In the genomic region with DNA sequence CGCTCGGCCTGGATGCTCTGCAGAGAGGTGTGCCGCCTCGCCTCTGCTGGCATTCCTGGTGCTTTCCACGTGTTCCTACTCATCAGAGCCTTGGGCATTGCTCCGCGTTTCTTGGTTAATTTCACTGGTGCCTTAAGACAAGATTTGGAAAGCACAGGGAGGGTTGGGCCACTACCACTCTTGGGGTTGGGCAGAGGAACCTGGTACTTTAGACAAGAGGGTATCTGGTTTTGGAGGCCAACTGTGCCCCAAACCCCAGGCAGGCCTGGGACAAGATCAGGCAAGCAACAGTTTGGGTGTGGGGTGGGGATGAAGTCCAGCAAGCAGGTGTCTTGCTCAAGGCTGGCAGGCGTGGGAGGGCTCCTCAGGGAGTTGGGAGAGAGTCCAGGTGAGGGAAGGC, we compare ENCODE assay signal across 20 mouse cellular contexts.
A peak's percentile ranks its signal among the peaks of the same experiment; 100 is the strongest.
DNase-seq lines count a peak whose midpoint lies in the region; ATAC-seq and TF ChIP-seq lines count a peak whose summit lies in the region.
"Had no signal": no experiment of that assay in that cellular context is flagged by ENCODE, and none has a peak within 500 bp of the region (broad histone marks: within the 10 kb centered on the region; RNA-seq: fewer than 3 reads in every experiment).

No protein-coding gene starts in this region.

- peak; percentile 61 for DNase-seq in midbrain, embryonic 11.5 days (ENCODE audit: low spot score, missing footprints)
- DNase-seq in fat pad, adult 2 months (ENCODE audit: extremely low read depth, low read depth, low spot score): peak; percentile 89
- peak; percentile 84 for DNase-seq in gonadal fat pad, adult 2 months (ENCODE audit: low read depth)
- no peak for DNase-seq in layer of hippocampus, adult 2 months (ENCODE audit: low spot score in 2 of 2)
- DNase-seq: adrenal gland, adult 2 months; adrenal gland, adult 8-10 months; adrenal gland, postnatal 10 days; adrenal gland, postnatal 14 days; adrenal gland, postnatal 25 days; adrenal gland, postnatal 36 days; B cell, adult 2 months; cerebellum, adult 11 months; cerebellum, adult 11-12 months; cerebellum, adult 18-20 months had no signal

- H3K4me2 ChIP-seq in midbrain, embryonic 11.5 days: no peak overlapping the region
- H3K4me2 ChIP-seq in midbrain, embryonic 16.5 days (ENCODE audit: low read length): no peak overlapping the region

- ATAC-seq in midbrain, embryonic 11.5 days (ENCODE audit: low FRiP score): no peak
- ATAC-seq in midbrain, embryonic 16.5 days: no peak
- no peak for ATAC-seq in megakaryocyte-erythroid progenitor cell, adult 5-6 weeks (replicated peaks; ENCODE audit: low FRiP score, low TSS enrichment, poor library complexity, severe bottlenecking)
- ATAC-seq: activated CD4-positive, CD25-positive, alpha-beta regulatory T cell, adult 4 months; CD4-positive, CD25-positive, alpha-beta regulatory T cell, adult 4 months; Patski had no signal

- H3K9ac ChIP-seq in midbrain, embryonic 11.5 days (ENCODE audit: low read length): no peak overlapping the region
- no peak overlapping the region for H3K9ac ChIP-seq in midbrain, embryonic 16.5 days (ENCODE audit: low read depth, low read length)

- no peaks in the 10 kb centered on the region for H3K9me3 ChIP-seq in midbrain, embryonic 11.5 days (ENCODE audit: control insufficient read depth, low read length)
- no peaks in the 10 kb centered on the region for H3K9me3 ChIP-seq in midbrain, embryonic 16.5 days (replicated peaks; ENCODE audit: control insufficient read depth, low read length, poor library complexity, severe bottlenecking)
- H3K9me3 ChIP-seq: G1E had no signal

- H3K27me3 ChIP-seq in midbrain, embryonic 11.5 days (ENCODE audit: control insufficient read depth, insufficient read depth, low read length): no peaks in the 10 kb centered on the region
- H3K27me3 ChIP-seq in midbrain, embryonic 16.5 days (ENCODE audit: control insufficient read depth, insufficient read depth, low read depth, low read length): no peaks in the 10 kb centered on the region

- H3K36me3 ChIP-seq in midbrain, embryonic 11.5 days (ENCODE audit: control insufficient read depth, insufficient read depth, low read length): no peaks in the 10 kb centered on the region
- H3K36me3 ChIP-seq in midbrain, embryonic 16.5 days (ENCODE audit: control insufficient read depth, insufficient read depth, low read length): no peaks in the 10 kb centered on the region; the same call in 1 of the 2 replicates
- H3K36me3 ChIP-seq: G1E had no signal

- H3K4me3 ChIP-seq in midbrain, embryonic 11.5 days (ENCODE audit: low read depth, low read length): no peak overlapping the region
- H3K4me3 ChIP-seq in midbrain, embryonic 16.5 days (ENCODE audit: low read depth, low read length): no peak overlapping the region
- H3K4me3 ChIP-seq in layer of hippocampus, adult 2 months: no peak overlapping the region

- H3K27ac ChIP-seq in midbrain, embryonic 11.5 days (ENCODE audit: low read depth, low read length): no peak overlapping the region
- H3K27ac ChIP-seq in midbrain, embryonic 16.5 days (ENCODE audit: low read length): no peak overlapping the region
- no peak overlapping the region for H3K27ac ChIP-seq in layer of hippocampus, adult 2 months

- 80% methylated on average over 8 of the region's 8 CpGs for WGBS in midbrain, embryonic 11.5 days
- 71% methylated on average over 8 of the region's 8 CpGs for WGBS in midbrain, embryonic 16.5 days

- TF ChIP-seq CTCF in layer of hippocampus, adult 2 months (conservative IDR thresholded peaks at IDR 0.05): no peak

- H3K4me1 ChIP-seq in midbrain, embryonic 11.5 days (ENCODE audit: control insufficient read depth, insufficient read depth, low read length): no peaks in the 10 kb centered on the region
- H3K4me1 ChIP-seq in midbrain, embryonic 16.5 days (ENCODE audit: control insufficient read depth, insufficient read depth, low read length): no peaks in the 10 kb centered on the region

Comparison
In these comparisons a context has a peak if more than half of its experiments do, and no peak if none do; other contexts are left out.
1. DNase-seq: peak in midbrain, embryonic 11.5 days (single experiment), fat pad, adult 2 months (single experiment) and gonadal fat pad, adult 2 months (single experiment); none in layer of hippocampus, adult 2 months (0 of 2).